Mouse (Mus musculus): ENCODE measurements around the gene Cd248.

Cd248 gene

GRCm38 (mm10) chr19:5052166-5052822, 15.6 kb upstream of the Cd248 start:
- no peak for DNase-seq (ENCODE audit: low read depth)

- DNase-seq (ENCODE audit: low read depth): no peak
Observed at GRCm38 (mm10) chr19:5052853-5053252, 15.0 kb upstream of the Cd248 start.

GRCm38 (mm10) chr19:5053909-5054308, 14.0 kb upstream of the Cd248 start:
- peak; percentile 71 for DNase-seq (ENCODE audit: low read depth)

GRCm38 (mm10) chr19:5056251-5056650, 11.6 kb upstream of the Cd248 start:
- DNase-seq (ENCODE audit: low read depth): peak; percentile 62

- DNase-seq (ENCODE audit: low read depth): no peak
Observed at GRCm38 (mm10) chr19:5057876-5058775, 9.8 kb upstream of the Cd248 start.

GRCm38 (mm10) chr19:5058801-5059771, 8.8 kb upstream of the Cd248 start:
- no peak for DNase-seq (ENCODE audit: low read depth)

GRCm38 (mm10) chr19:5060365-5061330, 7.2 kb upstream of the Cd248 start:
- no peak for DNase-seq (ENCODE audit: low read depth)

- DNase-seq (ENCODE audit: low read depth): no peak
Observed at GRCm38 (mm10) chr19:5062041-5062440, 5.8 kb upstream of the Cd248 start.

GRCm38 (mm10) chr19:5062446-5062845, 5.4 kb upstream of the Cd248 start:
- no peak for DNase-seq (ENCODE audit: low read depth)

- no peak for DNase-seq (ENCODE audit: low read depth)
Observed at GRCm38 (mm10) chr19:5065104-5065503, 2.8 kb upstream of the Cd248 start.

- peak; percentile 39 for DNase-seq (ENCODE audit: low read depth)
Observed at GRCm38 (mm10) chr19:5067040-5067799, 658 bp upstream of the Cd248 start.

- DNase-seq (ENCODE audit: low read depth): no peak
Observed at GRCm38 (mm10) chr19:5068570-5069234, 824 bp downstream of the Cd248 start.

GRCm38 (mm10) chr19:5069486-5069885, 1.6 kb downstream of the Cd248 start:
- DNase-seq (ENCODE audit: low read depth): no peak

- no peak for DNase-seq (ENCODE audit: low read depth)
Observed at GRCm38 (mm10) chr19:5069978-5070377, 2.1 kb downstream of the Cd248 start.

GRCm38 (mm10) chr19:5071077-5071476, 3.2 kb downstream of the Cd248 start:
- no peak for DNase-seq (ENCODE audit: low read depth)

- peak; percentile 89 for DNase-seq (ENCODE audit: low read depth)
Observed at GRCm38 (mm10) chr19:5071545-5072369, 3.9 kb downstream of the Cd248 start.

GRCm38 (mm10) chr19:5072389-5073019, 4.6 kb downstream of the Cd248 start:
- no peak for DNase-seq (ENCODE audit: low read depth)

- peak; percentile 81 for DNase-seq (ENCODE audit: low read depth)
Observed at GRCm38 (mm10) chr19:5073028-5073427, 5.2 kb downstream of the Cd248 start.

Data from induced T-regulatory cell, adult 2 months (primary cell).